Mouse (Mus musculus): Measurements from ENCODE around the gene Ptprc.

- no peak for TF ChIP-seq CTCF (IDR thresholded peaks at IDR 0.05; ENCODE audit: control insufficient read depth, insufficient read depth, insufficient read length)
- TF ChIP-seq USF1 (IDR thresholded peaks at IDR 0.05; ENCODE audit: low read depth), result no peak
- no peak for TF ChIP-seq MAX (IDR thresholded peaks at IDR 0.05)
- TF ChIP-seq CEBPB (IDR thresholded peaks at IDR 0.05; ENCODE audit: low read depth), result no peak
Measured at GRCm38 (mm10) chr1:138022918-138023295, 152.6 kb downstream of the Ptprc start.
